Mouse (Mus musculus) embryonic fibroblast, embryonic 13.5 days (primary cell): Measurements from ENCODE around the gene B3galnt1.

Experiments used
- CTCF ChIP-seq: IDR thresholded peaks from 2 replicates; pipeline ENCODE4 v1.5.1; 2011; ENCODE audit warnings: mild to moderate bottlenecking, control low read depth, low read length, moderate library complexity, borderline replicate concordance; ENCODE audit not compliant: insufficient read depth
- POLR2A ChIP-seq: IDR thresholded peaks from 2 replicates; pipeline ENCODE4 v1.6.1; 2011; ENCODE audit warnings: low read depth, mild to moderate bottlenecking, control low read depth, low read length, moderate library complexity

DNA sequence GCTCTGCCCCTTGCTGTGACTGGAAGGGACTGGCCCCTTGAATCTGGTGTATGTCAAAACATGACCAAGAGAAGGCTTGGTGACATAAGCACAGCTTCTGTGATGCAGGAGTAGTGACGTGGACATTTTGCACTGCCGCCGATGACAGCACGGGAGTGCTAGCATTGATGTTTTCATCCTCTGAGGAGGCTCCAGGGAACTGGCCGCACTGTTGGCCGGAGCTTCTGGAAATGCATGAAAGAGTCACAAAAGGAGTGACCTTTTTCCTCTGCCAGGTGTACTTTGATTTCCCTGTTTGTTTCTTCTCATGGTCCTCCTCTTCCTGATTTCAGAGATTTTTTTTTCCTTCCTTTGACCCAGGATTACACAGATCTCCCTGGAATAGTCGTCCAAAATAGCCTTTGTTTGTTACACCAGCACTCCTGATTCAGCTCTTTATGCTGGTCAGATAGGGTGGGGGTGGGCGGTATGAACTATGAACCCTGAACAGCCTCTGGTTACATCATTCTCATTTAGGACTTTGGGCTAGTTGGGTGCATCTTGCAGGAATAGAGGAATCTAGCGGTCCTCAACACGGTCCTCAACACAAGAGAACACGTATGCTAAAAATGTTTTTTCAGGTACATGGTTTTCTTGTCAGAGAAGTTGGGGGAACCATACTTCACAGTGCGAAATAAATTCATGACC, 42.5 kb downstream of the B3galnt1 start:
- TF ChIP-seq POLR2A (no peak), CTCF (no peak)
